Mouse (Mus musculus): ENCODE data around the gene Syce2. TPM values are rescaled to one million over a fixed set of nuclear protein-coding genes. Genes with fewer than 3 reads are reported as not detected.

Syce2 gene
- polyA plus RNA-seq, 1 experiment from 2014 or later, result 71.7 TPM

DNA sequence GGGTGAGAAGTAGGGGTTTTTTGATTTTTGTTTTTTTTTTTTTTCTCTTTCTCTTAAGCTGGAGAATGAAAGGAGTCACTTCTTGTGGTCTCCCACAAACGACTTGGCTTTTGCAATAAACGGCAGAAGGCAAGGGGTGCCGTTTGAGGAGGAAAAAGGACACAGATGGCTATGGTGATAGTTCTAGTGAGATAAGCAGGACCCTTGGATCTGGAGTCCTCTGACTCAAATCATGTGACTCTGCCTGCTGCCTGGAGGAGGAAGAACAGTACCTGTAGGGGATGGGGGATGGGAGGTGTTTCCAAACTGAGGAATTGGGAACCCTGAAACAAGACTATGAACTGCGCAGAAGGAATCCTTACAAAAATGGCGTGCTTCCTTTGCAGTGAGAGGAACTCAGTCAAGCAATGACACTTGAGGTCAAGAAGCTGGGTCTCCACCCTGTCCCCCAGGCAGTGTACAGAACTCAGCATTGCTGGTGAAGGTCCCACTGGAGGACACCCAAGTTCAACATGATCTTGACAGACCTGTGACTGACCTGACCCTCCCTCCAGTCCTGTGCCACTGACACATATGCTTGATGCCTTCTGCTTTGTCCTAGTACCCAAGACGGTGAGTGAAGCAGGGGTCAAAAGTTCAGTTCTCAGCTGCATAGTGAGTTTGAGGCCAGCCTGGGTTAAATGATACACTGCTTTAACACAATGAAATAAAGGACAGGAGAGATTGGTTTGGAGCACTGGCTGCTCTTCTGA is 24.1 kb upstream of the Syce2 start:
- H3K4me3 ChIP-seq, result peak overlapping the region; percentile 94
- H3K4me1 ChIP-seq, result peaks cover 38% of the 10 kb centered on the region
- peaks cover 31% of the 10 kb centered on the region for H3K36me3 ChIP-seq
- no peak for DNase-seq (ENCODE audit: low spot score)
- 61% methylated on average over 6 of the region's 6 CpGs for WGBS
- no peaks in the 10 kb centered on the region for H3K27me3 ChIP-seq (ENCODE audit: low read depth, poor library complexity, severe bottlenecking)
- no peaks in the 10 kb centered on the region for H3K9me3 ChIP-seq (replicated peaks)
- H3K27ac ChIP-seq (replicated peaks), result peak overlapping the region; percentile 96

DNA sequence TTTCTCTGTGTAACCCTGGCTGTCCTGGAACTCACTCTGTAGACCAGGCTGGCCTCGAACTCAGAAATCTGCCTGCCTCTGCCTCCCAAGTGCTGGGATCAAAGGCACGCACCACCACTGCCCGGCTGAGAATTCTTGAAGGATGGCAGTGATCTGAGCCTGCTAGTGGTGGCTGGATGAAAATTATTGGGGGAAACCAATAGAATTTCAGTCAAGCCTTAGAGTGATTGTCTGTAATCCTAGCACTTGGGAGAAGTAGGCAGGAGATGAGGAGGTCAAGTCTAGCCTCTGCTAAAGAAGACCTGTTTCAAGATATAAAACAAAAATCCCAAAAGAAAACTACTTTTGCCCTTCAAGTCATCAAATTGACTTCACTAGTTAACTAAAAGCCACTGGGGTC is 15.5 kb upstream of the Syce2 start:
- Histone ChIP-seq H3K4me3 (peak overlapping the region; percentile 87), H3K27me3 (ENCODE audit: low read depth, poor library complexity, severe bottlenecking) (no peaks in the 10 kb centered on the region; the same call in 1 of the 2 replicates), H3K4me1 (peaks cover 13% of the 10 kb centered on the region), H3K27ac (replicated peaks) (peak overlapping the region; percentile 93), H3K9me3 (replicated peaks) (no peaks in the 10 kb centered on the region), H3K36me3 (peaks cover 29% of the 10 kb centered on the region)
- WGBS, result 93% methylated on average over 3 of the region's 3 CpGs
- DNase-seq (ENCODE audit: low spot score), result no peak

- H3K4me1 ChIP-seq, result peaks cover 13% of the 10 kb centered on the region
- H3K4me3 ChIP-seq, result peak within 1 kb of the TSS; percentile 87
- peak; percentile 96 for DNase-seq (ENCODE audit: low spot score)
- no peaks in the 10 kb centered on the region for H3K9me3 ChIP-seq (replicated peaks)
- under 1% methylated on average over 39 of the region's 39 CpGs for WGBS
- peak within 1 kb of the TSS; percentile 93 for H3K27ac ChIP-seq (replicated peaks)
- H3K27me3 ChIP-seq (ENCODE audit: low read depth, poor library complexity, severe bottlenecking), result no peaks in the 10 kb centered on the region; the same call in 1 of the 2 replicates
- H3K36me3 ChIP-seq, result peaks cover 34% of the 10 kb centered on the region
These were observed 15.0 kb upstream of the Syce2 start, which contains the start of gene Farsa for GRCm38 (mm10) chr8:84856864-84857441. Farsa (plus strand) TSS chr8:84856989.

- H3K36me3 ChIP-seq, result peaks cover 32% of the 10 kb centered on the region
- peaks cover 15% of the 10 kb centered on the region for H3K4me1 ChIP-seq
- H3K9me3 ChIP-seq (replicated peaks), result no peaks in the 10 kb centered on the region
- peak overlapping the region; percentile 56 for H3K4me3 ChIP-seq
- peaks cover 24% of the 10 kb centered on the region for H3K27me3 ChIP-seq (ENCODE audit: low read depth, poor library complexity, severe bottlenecking)
- peak overlapping the region; percentile 77 for H3K27ac ChIP-seq (replicated peaks)
- peak; percentile 58 for DNase-seq (ENCODE audit: low spot score)
- WGBS, result 3% methylated on average over 53 of the region's 54 CpGs
These were observed 526 bp downstream of the Syce2 start for GRCm38 (mm10) chr8:84872309-84872965.

DNA sequence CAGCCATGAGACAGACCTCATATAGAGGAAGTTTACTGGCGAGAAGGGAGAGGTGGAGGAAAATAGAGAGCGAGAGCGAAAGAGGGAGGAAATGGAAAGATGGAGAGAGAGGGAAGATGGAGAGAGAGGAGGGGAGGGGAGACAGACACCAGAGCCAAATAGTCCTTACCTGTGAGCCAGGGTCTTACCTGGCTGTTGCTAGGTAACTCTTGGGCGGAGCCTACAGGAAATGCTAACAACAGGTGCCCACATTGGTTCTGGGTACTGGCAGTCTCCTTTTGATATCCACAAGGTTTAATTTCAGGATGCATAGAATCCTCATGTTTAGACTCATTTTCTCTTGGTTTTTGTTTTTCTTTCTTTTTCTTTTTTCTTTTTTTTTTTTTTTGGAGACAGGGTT is 1.1 kb downstream of the Syce2 start:
- Histone ChIP-seq H3K4me3 (peak overlapping the region; percentile 56), H3K27me3 (ENCODE audit: low read depth, poor library complexity, severe bottlenecking) (peaks cover 24% of the 10 kb centered on the region), H3K27ac (replicated peaks) (peak overlapping the region; percentile 77; the same call in 1 of the 2 replicates), H3K36me3 (peaks cover 27% of the 10 kb centered on the region), H3K9me3 (replicated peaks) (no peaks in the 10 kb centered on the region), H3K4me1 (peaks cover 15% of the 10 kb centered on the region)
- 65% methylated on average over 4 of the region's 4 CpGs for WGBS
- no peak for DNase-seq (ENCODE audit: low spot score)

DNA sequence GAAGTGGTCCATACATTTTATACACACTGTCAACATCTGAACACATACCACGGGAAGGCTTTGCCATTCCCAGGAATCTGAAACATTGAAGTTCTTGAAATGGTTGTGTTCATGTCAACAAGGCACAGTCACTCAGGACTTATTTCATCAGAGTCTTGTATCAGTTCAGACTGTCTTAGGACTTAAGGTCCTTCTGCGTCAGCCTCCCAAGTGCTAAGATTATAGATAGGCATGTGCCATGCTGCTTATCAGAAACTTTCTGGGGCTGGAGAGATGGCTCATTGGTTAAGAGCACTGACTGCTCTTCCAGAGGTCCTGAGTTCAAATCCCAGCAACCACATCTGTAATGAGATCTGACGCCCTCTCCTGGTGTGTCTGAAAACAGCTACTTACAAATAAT is 2.4 kb downstream of the Syce2 start:
- Histone ChIP-seq H3K27ac (replicated peaks) (no peak overlapping the region), H3K4me1 (peaks cover 15% of the 10 kb centered on the region), H3K9me3 (replicated peaks) (no peaks in the 10 kb centered on the region), H3K36me3 (peaks cover 13% of the 10 kb centered on the region), H3K4me3 (no peak overlapping the region), H3K27me3 (ENCODE audit: low read depth, poor library complexity, severe bottlenecking) (peaks cover 24% of the 10 kb centered on the region)
- WGBS, result 93% methylated on average over 3 of the region's 3 CpGs
- no peak for DNase-seq (ENCODE audit: low spot score)

- 92% methylated on average over 3 of the region's 3 CpGs for WGBS
- Histone ChIP-seq H3K4me3 (no peak overlapping the region), H3K27ac (replicated peaks) (no peak overlapping the region), H3K27me3 (ENCODE audit: low read depth, poor library complexity, severe bottlenecking) (peaks cover 16% of the 10 kb centered on the region), H3K9me3 (replicated peaks) (no peaks in the 10 kb centered on the region), H3K4me1 (peaks cover 7% of the 10 kb centered on the region), H3K36me3 (no peaks in the 10 kb centered on the region)
- no peak for DNase-seq (ENCODE audit: low spot score)
These were observed 5.6 kb downstream of the Syce2 start for GRCm38 (mm10) chr8:84877297-84878035.

DNA sequence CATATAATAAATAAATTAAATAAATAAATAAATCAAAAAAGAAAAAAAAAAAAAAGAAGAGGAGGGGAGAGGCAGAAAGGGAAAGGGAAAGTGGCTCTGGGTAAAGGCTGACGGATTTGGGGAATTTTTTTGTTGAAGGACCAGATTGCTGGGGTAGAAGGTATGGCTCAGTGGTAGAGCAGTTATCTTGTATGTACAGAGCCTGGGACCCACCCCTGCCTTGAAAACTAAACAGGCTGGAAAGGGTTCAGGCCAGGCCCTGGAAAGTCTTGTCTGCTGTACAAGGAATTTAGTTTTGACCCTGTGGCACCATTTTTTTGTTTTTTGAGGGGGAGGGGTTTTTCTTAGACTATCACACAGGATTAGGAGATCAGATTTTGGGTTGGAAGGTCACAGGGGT is 7.0 kb downstream of the Syce2 start:
- peaks cover 1% of the 10 kb centered on the region; the same call in 1 of the 2 replicates for H3K27me3 ChIP-seq (ENCODE audit: low read depth, poor library complexity, severe bottlenecking)
- H3K36me3 ChIP-seq, result no peaks in the 10 kb centered on the region
- no peaks in the 10 kb centered on the region for H3K9me3 ChIP-seq (replicated peaks)
- no peak for DNase-seq (ENCODE audit: low spot score)
- H3K27ac ChIP-seq (replicated peaks), result no peak overlapping the region
- H3K4me1 ChIP-seq, result no peaks in the 10 kb centered on the region
- no peak overlapping the region for H3K4me3 ChIP-seq
- 85% methylated on average over 1 of the region's 1 CpGs for WGBS

GRCm38 (mm10) chr8:84884728-84885127 is 12.8 kb downstream of the Syce2 start:
- no peak overlapping the region for H3K27ac ChIP-seq (replicated peaks)
- no peak overlapping the region for H3K4me3 ChIP-seq
- no peaks in the 10 kb centered on the region for H3K27me3 ChIP-seq (ENCODE audit: low read depth, poor library complexity, severe bottlenecking)
- DNase-seq (ENCODE audit: low spot score), result no peak
- peaks cover 48% of the 10 kb centered on the region for H3K36me3 ChIP-seq
- WGBS, result 90% methylated on average over 4 of the region's 4 CpGs
- no peaks in the 10 kb centered on the region for H3K9me3 ChIP-seq (replicated peaks)
- no peaks in the 10 kb centered on the region for H3K4me1 ChIP-seq

DNA sequence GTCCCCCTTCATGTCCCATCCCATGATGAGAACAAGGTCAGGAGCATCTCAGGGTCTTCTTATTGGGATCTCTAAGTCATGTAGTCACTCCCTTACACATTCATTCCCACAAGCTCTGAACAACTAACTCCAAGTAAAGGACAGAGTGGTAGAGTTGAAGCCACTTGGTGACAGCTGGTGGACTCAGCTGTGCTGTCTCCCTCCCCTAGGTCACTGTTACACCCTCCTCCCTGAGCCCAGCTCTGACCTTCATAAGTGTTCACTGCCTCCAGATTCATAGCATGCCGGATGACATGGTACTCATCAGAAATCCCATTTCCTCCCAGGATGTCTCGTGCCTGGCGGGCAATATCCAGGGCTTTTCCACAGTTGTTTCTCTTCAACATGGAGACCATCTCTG is 16.4 kb downstream of the Syce2 start:
- no peak for DNase-seq (ENCODE audit: low spot score)
- H3K4me3 ChIP-seq, result no peak overlapping the region
- no peak overlapping the region for H3K27ac ChIP-seq (replicated peaks)
- peaks cover 71% of the 10 kb centered on the region for H3K36me3 ChIP-seq
- H3K27me3 ChIP-seq (ENCODE audit: low read depth, poor library complexity, severe bottlenecking), result peaks cover 3% of the 10 kb centered on the region; the same call in 1 of the 2 replicates
- peaks cover 13% of the 10 kb centered on the region for H3K4me1 ChIP-seq
- WGBS, result 94% methylated on average over 3 of the region's 3 CpGs
- H3K9me3 ChIP-seq (replicated peaks), result no peaks in the 10 kb centered on the region

- Histone ChIP-seq H3K36me3 (peaks cover 71% of the 10 kb centered on the region), H3K27me3 (ENCODE audit: low read depth, poor library complexity, severe bottlenecking) (peaks cover 3% of the 10 kb centered on the region; the same call in 1 of the 2 replicates), H3K27ac (replicated peaks) (no peak overlapping the region), H3K4me3 (no peak overlapping the region), H3K9me3 (replicated peaks) (no peaks in the 10 kb centered on the region), H3K4me1 (peaks cover 21% of the 10 kb centered on the region)
- WGBS, result 97% methylated on average over 1 of the region's 1 CpGs
- DNase-seq (ENCODE audit: low spot score), result no peak
These were observed 17.2 kb downstream of the Syce2 start for GRCm38 (mm10) chr8:84889141-84889540.

DNA sequence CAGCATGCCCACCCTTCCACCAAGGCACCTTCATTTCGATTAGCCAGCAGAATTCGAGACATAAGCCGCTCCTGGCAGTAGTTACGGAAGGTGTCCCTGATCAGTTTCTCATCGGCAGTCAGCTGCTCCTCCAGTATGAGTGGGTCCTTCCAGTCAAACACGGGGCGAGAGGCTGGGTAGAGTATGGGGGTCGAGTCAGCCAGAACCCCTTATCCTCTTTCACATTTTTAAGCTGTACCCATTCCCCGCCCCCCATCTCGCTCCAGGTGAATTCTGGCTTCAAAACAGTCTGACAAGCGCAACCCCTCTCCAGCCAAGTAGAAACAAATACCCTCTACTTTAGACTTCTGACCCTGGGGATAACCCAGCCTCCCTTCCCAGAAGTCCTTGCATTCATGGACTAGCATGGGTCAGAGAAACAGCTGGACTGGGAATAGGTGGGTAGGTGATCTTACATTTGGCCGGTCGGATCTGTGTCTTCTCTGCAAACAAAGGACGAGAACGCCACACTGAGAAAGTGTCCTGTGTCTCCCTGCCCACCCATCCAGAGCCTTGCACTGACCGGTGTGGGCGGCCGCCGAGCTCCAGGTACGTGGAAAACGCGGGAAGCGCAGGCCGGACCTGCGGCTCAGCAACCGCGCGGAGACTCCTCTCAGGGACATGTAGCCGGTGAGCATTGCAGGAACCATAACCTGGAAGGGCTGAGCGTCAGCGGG is 21.2 kb downstream of the Syce2 start:
- H3K27ac ChIP-seq (replicated peaks), result peak overlapping the region; percentile 82
- peaks cover 26% of the 10 kb centered on the region for H3K4me1 ChIP-seq
- peaks cover 9% of the 10 kb centered on the region; the same call in 1 of the 2 replicates for H3K27me3 ChIP-seq (ENCODE audit: low read depth, poor library complexity, severe bottlenecking)
- H3K36me3 ChIP-seq, result peaks cover 36% of the 10 kb centered on the region
- 14% methylated on average over 31 of the region's 31 CpGs for WGBS
- H3K9me3 ChIP-seq (replicated peaks), result no peaks in the 10 kb centered on the region
- DNase-seq (ENCODE audit: low spot score), result no peak
- H3K4me3 ChIP-seq, result peak overlapping the region; percentile 76
